Mouse (Mus musculus): ENCODE measurements around the gene Dicer1.
"Not testable (repeated sequence)": the region's sequence is repeated elsewhere in the genome, so short reads cannot be mapped to it uniquely, and the experiment has no call there.

Gene Dicer1

DNA sequence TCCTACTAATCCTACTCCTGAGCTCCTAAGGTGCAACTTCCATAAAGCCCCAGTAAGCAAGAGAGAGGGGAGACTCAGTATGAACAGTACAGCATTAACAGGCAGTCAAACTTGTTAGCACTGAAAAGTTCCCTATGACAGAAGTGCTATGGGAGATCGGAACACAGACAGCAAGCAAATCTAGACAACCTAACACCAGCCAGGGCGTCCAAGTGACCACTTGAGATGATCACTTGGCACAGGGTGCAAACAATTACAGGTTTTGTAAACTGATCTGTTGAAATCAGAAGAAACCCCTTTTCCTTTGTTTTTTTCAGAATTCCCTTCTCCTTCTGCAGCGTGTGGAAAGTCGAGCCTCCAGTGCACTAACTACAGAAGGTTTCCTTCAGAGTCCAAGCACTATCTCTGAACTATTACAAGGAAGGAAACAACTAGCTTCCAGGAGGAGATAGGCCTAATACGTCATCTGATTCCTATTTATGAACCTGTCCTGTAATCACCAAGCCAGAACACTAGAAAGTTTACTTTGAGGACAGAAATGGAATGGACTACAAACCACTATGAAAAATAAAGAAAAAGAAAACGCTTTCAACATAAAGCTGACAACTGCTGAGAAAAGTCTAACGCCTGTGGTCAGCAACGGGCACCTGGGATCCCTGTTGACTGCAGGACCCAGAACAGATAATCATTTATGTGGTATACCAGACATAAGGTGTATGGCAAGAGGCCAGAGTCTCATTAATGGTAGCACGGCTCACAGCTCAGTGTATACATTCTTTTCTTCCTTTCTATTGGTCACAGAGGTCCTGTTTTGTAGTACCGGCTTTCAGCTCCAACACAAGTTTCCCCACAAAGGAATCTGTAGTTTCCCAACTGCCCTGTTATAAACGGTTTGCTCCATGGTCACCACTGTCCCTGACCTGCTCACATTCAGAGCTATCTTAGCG, 10.6 kb downstream of the Dicer1 start:
- DNase-seq = no peak

DNA sequence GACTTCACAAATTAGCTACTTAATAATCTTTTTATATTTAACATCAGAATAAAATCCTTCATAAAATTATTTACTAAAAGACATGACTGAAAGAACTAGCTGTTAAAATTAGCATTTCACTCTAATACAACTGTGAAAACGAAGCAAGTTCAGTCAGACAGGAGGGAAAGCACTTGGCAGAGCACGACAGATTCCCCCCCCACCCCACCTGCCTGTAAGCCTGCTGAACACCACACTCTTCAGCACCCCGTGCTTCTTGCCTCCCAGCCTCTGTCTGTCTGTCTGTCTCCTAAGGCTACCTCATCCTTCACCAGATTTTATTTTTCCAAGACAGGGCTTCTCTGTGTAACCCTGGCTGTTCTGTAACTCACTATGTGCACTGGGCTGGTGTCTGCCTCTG, 12.8 kb downstream of the Dicer1 start:
- DNase-seq = no peak

DNA sequence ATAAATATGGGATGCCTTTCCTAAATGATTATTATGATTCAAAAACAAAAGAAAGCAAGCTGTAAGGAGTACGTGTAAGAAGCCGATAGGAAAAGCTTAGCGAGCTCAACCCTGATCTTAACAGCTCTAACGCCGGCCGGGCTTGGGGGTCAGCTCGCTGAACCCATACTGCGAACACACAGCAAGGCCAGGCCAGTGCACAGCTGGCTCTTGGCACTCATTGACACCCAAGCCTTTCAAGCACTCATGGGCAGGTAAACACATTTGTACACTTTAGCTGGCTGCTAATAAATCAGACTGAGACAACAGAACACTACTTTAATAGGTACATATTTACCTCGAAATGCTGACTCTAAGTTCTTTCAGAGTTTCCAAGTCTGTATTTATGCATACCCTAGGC, 13.3 kb downstream of the Dicer1 start:
- DNase-seq = no peak

DNA sequence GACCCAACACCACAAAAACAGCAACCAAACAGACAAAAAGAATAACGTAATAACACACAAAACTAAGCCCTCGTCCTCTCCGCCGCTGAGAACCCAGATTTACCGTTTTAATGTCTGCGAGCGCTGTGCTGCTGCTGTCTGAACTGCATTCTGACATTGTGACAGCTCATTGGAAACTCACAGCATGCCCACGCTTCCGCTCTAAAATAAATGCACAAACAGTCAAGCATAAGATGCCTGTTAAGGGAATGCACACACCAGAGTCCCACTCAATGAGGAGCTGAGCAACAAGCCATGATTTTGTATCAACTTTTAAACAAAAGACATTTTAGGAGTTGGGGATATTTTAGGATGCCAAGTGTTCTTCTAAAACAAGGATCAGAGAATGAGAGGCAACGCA, 14.1 kb downstream of the Dicer1 start:
- no peak for DNase-seq

DNA sequence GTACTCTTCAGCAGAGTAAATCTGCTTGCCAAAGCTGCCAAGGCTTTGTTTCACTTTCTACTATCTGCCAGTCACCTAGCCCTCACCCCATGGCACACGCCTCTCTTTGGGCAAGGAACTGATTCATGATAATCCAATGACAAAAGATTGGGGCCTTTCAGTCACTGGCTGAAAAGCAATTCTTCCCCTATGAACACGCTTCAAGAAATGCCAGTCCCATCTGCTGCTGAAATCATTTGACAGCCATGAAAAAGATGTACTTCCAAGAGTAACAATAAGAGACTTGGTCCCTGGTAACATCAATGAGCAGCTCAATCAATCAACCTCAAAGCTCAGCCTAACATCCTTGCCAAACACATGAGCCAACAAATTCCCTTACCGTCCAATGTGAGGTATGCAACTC, 15.8 kb downstream of the Dicer1 start:
- no peak for DNase-seq

DNA sequence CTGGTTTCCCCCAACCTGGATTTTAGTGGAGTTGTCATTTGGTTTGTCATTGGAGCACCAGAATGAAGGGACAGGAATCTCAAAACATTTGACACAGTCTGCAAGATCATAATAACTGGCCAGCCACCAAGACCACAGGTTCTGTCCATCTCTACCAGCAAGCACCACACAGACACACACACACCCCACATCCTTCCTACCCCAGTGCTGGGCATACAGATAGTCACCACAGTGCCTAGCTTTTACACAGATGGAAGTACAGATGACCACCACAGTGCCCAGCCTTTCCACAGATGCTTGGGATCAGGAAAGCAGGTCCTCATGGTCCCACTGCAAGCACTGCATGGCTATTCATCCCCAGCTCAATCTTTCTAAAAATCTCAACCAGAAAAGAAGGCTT, 18.6 kb downstream of the Dicer1 start:
- DNase-seq = no peak

DNA sequence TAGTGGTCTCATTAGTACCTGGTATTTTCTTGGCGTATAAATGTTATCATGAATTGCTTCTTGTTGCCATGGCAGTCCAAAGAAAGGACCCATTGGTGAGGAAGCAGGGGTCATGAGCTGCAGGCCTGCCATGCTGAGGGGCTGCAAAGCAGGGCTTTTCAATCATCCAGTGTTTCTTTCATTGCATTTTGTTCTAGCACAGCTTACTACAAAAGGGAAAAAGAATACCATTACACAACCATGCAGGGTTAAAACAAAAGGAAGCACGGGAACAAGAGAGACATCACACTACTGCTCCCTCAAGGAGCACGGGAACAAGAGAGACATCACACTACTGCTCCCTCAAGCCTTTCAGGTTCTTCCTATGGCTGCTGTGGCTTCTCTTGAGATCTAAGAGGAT, 20.0 kb downstream of the Dicer1 start:
- DNase-seq = no peak

DNA sequence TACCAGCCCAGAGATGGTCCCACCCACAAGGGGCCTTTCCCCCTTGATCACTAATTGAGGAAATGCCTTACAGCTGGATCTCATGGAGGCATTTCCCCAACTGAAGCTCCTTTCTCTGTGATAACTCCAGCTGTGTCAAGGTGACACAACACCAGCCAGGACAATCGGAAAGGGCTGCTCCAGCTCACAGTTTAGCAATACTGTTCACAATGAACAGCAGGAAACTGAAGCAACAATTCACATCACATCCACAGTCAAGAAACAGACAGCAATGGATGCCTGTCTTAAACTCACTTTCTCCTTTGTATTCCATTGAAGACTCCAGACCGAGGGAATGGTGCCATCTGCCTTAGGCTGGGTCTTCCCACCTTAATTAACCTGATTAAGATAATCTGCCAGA, 25.3 kb downstream of the Dicer1 start:
- DNase-seq = not testable (repeated sequence)

DNA sequence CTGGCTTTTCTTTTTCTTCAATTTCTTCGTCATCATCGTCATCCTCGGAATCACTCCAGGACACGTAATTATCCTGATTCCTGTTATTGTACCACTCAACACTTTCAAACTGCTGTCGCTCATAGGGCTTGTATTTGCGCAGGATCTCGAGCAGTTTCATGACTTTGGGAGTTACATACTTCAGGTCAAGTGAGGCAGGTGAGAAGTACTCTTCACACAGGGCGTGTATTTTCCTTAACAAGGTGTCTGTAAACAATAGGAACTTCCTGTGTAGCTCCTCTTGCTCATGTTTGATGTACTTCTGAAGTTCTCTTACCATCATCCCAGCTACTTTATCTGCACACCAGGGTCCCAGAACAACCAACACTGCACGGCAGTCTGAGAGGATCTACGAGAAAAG, 29.7 kb downstream of the Dicer1 start:
- no peak for DNase-seq

DNA sequence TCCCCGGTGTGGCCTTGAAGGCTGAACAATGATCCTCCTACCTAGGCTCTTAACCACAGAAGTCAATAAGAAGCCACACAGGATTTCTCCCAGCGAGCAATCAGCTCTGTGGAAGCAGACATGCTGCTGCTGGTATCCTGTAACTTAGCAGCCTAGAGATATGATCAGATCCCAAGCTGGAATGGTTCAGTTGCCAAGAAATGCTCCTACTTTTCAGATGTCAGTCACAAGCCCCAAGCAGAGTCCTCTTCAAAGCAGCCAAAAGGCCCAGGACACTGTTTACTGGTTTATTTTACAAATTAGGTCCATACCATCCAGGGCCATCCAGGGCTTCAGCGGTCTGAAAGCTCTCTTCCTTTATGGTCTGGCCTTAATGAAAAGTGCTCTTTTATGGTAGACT, 30.7 kb downstream of the Dicer1 start:
- DNase-seq = no peak

DNA sequence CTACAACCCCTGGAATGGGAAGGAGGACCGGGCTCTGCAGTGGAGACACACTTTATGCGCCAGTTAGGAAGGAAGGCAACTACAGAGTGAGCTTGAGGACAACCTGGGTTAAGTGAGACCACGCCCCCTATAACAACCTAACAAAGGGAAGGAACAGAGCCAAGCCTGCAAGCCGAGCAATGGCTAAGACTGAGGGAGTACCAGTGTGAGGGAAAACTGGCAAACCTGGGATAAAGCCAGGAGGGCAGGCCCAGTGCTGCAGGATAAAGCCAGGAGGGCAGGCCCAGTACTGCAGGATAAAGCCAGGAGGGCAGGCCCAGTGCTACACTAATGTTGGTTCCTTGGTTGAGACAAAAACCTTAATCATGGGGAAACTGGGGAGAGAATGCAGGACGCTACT, 32.8 kb downstream of the Dicer1 start:
- DNase-seq = no peak

DNA sequence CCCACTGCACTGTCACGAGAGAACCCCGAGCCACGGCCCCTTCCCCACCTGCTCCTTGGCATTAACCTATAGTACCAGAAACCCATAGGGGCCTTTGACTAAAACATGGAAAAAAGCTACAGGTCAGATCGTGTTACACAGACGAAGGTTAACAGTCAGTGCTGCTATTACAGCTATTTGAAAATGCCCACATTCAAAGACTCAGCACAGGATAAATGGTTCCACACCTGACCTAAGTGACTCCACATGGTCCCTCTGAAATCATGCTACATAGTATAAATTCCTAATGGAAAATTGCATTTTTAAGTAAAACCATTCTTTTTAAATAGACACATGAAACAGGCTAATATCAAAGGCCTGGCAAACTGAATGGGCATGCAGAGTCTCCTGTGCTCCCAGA, 35.3 kb downstream of the Dicer1 start:
- no peak for DNase-seq

DNA sequence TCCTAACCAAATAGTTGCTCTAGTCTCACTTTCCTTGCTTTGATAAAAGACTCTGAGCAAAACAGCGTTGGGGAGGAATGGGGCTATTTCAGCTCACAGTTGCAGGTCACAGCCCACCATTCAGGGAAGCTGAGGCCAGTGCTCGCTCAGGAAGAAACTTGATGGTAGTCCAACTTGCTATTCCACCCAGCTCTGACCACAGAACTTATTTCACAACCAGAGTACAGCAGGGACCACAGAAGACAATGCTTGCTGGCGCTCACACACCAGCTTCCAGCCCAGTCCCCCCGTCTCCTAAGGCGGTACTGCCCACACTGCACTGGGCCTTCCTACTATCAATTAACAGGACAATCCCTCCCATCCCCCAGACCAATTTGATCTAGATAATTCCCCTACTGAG, 36.3 kb downstream of the Dicer1 start:
- no peak for DNase-seq

DNA sequence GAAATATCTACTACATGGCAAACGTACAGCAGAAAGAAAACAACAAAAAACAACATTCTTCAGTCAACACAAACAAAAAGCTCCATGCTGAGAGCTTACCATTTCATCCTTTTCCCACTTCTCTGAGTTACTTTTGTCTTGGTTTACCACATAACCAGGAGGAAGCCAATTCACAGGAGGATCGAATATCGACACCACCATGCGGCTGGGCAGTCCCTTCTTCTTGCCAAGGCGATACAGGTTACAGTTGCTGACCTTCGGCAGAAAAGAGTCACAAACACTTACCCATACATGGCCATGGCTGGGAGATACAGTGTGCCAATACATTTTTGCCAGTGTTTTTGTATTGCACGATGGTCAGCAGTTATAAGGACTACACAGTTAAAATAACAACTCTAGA, 51.5 kb downstream of the Dicer1 start:
- DNase-seq = no peak

DNA sequence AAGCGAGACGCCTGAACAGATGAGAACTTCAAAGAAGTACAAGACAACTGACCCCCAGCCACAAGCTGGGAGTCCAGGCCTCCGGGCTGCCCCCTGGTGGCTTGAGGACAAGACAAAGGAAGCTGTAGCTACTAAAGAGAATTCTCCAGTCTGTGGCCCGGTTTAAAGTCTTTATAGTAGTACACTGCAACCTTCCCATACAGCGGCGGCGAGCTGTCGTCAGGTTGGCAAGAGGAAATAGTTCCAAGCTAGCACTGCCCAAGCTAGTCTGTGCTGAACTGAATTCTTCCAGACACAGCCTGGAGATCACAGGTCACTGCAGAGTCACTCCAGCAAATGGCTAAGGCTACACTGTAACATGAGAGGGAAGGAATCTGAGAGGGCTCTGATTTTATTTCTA, 52.0 kb downstream of the Dicer1 start:
- DNase-seq = peak in 1 of 2 experiments; percentile 13

DNA sequence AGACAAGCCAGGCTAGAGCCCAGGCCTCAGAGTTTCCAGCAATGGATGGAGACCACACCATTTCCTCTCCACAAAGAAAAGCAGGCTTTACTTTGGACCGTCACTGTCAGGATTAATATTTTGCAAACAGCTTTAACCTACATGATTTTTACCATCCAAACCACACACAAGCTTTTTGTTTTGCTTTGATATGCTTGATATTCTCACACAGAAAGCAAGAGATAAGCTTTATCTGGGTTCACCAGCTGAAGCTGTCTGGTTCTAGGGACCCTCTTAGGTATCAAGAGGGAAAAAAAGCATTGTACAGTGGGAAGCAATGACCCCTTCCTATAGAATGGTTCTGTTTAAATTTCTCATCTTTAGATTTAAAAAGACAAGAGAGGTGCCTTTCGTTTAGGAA, 56.2 kb downstream of the Dicer1 start:
- DNase-seq = no peak

DNA sequence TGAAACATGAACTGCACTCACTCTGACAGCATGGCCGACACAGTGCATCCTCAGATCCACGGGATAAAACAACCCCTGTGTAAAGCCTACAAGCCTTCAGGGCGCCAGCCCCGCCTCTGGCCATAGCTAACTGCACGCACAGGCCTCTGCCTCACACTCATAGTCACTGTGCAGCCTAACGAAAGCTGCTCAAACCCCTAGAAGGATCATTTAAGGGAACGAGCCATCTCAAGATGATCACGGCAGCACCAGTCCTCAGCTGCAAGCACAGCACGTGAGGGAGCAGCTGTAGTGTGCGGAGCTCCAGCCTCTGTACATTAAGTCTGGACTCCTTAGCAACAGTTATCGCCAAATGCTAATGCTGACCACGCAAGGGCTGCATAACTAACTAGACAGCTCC, 58.9 kb downstream of the Dicer1 start:
- DNase-seq = no peak

DNA sequence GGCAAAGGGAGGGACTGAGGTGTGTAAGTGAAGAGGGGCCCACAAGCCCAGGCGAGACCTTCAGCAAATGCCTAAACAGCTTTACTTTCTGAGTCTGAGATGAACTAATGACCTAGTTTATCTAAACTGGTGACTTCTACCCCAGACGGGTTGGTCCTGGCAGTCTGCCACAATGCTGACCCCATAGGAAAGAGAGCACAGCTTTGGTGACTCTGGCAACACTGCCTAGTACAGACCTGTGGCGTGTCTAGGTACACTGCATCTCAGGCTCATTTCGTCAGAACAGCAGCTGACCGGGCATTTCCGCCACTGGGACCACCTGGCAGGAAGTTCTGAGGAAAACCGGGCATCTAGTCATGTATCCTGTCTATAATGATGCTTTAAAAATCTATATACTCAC, 61.3 kb downstream of the Dicer1 start:
- no peak for DNase-seq

DNA sequence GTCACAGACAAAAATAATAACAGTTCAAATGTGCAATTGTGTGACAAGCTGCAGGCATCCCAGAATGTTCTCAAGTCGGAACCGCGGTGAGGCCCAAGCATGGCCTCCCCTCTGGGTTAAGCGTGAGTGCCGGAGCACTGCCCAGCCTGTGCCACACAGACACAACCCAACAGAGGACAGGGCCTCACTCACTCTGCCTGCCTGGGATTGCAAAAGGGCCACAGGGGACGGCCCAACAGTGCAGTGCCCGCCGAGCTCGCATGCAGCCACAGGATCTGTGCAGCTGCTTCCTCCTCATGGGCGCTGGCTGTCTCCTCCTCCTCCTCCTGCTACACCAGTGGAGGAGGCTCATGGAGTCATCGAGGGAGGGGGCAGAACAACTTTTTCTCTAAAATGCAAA, 62.9 kb downstream of the Dicer1 start:
- no peak for DNase-seq

DNA sequence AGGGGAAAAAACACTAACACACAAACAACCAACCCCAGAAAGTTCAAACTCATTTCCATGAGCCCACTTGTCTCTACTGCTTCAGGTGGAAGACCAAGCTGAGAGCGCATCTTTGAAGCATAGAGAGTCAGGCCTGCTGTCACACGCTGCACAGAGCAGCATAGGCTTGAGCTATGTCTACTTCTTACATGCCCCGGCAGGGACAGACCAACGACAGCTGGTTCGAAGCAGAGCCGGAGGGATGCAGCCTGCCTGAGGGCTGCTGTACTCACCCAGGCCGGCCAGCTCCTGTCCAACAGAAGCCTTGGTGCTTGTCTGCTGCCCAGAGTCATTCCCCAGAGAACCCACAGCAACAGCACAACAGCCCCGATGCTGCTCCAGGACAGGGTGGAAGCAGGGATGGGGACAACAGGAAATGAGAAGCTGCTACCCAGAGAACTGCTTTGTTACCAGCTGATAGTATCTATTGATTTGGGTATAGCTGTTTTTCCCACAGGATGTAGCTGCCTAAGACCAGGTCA, 67.3 kb downstream of the Dicer1 start:
- no peak for DNase-seq

DNA sequence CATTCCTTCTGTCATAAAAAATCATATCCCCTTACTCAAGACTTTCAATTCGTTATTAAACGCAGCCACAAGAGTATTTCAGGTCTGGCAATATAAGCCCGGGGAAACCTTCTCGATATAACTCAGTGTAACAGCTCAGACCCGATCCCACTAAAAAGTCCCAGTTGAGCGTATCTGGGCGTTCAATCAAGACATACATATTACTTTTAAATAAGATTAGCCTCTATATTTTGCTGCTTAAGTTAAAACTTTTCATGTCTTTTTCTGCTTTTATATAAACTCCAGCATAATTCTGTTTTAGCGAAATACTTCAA, 72.0 kb downstream of the Dicer1 start:
- no peak for DNase-seq

DNA sequence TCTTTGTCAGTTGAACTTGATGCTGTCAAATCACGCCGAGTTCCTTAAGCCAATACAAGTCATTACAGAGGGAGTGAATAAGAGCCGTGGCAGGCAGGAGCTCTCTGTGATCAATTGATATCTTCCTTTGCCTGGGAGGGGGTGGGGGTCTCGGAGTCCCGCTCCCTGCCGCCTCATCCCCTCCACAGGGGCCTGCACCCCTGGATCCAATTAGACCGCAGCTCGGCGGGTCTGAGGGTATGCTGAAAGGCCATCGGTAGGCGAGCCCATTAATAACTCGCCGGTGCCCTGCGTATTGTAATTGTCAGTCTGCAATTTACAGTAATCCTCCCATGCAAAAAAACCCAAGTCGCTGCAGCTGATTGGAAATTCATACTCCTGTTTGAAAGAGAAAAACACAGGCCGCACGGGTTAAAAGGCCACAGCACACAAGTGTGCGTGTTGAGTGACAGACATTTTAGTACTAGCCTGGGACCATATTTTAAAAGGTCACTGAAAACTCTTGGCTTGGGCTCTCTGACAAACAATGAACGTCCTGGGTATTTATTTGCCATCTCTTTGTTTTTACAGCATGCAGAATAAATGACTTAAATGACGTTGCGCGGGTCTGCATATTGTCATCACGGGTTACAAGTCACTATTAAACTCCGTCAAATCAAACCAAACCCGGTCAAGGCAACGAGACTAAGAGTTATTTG, 72.5 kb downstream of the Dicer1 start:
- DNase-seq = no peak

DNA sequence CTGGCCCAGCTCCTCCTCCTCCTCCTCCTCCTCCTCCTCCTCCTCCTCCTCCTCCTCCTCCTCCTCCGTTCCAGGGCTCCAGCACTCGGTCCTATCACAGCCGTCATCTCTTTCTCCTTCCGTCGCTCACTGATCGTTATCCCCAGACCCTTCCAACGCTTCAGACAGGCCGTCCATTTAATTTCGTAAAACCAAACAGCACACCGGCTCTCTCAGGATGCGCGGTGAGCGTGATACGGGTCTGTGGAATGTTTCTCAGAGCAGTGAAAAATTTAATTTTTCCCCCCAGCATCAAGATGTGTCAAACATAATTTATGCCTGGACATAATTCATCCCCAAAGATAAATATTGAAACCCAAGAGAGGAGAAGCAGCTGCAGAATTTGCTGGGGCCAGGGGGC, 73.3 kb downstream of the Dicer1 start:
- DNase-seq = no peak

DNA sequence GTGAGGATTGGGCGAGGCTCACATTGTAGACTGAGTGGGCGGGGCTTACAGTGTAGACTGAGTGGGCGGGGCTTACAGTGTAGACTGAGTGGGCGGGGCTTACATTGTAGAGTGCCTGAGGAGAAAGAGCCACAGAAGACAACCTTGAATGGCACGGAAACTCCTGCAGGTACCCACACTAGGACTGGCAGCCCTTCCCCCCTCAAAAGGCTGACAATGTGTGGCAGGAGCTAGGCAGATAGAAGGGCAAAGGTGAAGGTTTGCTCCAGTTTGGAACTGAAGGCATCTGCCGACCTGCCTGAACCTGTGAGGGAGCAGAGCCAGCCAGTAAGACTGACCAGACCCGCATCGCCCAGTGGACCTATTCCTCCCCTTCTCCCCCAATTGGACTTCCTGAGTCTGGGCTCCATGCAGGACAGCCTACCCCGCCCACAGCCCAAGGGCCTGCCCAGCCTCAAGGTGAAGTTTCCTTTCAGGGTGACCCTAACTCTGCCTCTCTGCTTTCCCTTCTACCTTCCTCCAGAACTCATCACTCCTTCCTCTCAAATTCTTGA, 74.3 kb downstream of the Dicer1 start:
- DNase-seq = peak in 1 of 2 experiments; percentile 4

Measured in thymus, postnatal 36 days (tissue).